Mouse (Mus musculus): ENCODE results near the gene Il2ra. TPM values are rescaled to one million over a fixed set of nuclear protein-coding genes. Genes with fewer than 3 reads are reported as not detected.

Il2ra gene
- polyA plus RNA-seq, 1 experiment = not detected

DNA sequence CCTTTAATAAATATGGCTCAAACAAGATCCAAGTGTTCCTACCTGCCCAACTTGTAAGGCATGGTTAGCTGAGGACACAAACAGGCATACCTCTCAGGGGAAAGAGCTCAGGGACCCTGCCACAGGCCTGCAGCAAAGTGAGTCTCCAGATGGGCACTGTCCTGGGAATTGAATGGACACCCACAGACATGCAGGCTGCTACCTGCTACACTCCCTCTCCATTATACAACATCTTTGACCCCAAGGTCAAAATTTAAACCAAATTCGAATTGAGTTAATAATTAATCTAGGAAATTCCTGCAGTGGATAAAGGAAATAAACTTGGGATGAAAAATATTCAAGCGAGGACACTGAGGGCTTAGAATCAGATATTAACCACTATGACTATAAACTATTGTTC, 53.3 kb downstream of the Il2ra start:
- H3K4me3 ChIP-seq = no peak overlapping the region
- H3K4me2 ChIP-seq (ENCODE audit: low read depth) = no peak overlapping the region
- TF ChIP-seq POLR2AphosphoS2 (IDR thresholded peaks at IDR 0.05; ENCODE audit: insufficient read length, low read depth) (no peak), REST (IDR thresholded peaks at IDR 0.05; ENCODE audit: insufficient read depth, insufficient read length) (no peak), CEBPB (IDR thresholded peaks at IDR 0.05; ENCODE audit: insufficient read depth, poor library complexity, severe bottlenecking) (no peak), SRF (IDR thresholded peaks at IDR 0.05; ENCODE audit: control insufficient read depth, insufficient read length, low read depth) (no peak), MAX (IDR thresholded peaks at IDR 0.05; ENCODE audit: low read depth) (no peak)
- H3K27me3 ChIP-seq (ENCODE audit: control insufficient read depth, insufficient read depth, insufficient read length) = no peaks in the 10 kb centered on the region
- no peak overlapping the region for H3ac ChIP-seq (ENCODE audit: control insufficient read depth, insufficient read length)
- H3K79me2 ChIP-seq (ENCODE audit: control insufficient read depth, insufficient read depth) = no peaks in the 10 kb centered on the region
- no peaks in the 10 kb centered on the region for H3K36me3 ChIP-seq (ENCODE audit: control insufficient read depth, insufficient read depth)

DNA sequence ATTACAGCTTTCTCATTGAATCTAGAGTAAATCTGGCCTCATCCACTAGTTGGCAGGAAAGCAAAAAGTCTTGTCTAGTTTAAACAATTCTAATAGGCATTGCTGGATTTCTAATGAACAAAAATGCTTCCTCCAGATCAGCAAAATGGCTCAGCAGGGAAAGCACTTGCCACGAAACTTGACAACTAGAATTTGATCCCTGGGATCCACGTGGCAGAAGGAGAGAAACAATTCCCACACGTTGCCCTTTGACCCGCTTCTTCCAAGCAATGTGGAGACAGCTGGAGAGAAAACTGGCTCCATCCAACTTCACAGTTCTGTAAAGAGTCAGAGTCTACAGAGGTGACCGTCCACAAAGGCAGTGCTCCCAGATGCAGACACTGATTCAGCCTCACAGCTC, 56.4 kb downstream of the Il2ra start:
- no peaks in the 10 kb centered on the region for H3K27me3 ChIP-seq (ENCODE audit: control insufficient read depth, insufficient read depth, insufficient read length)
- H3K4me3 ChIP-seq = no peak overlapping the region
- H3K79me2 ChIP-seq (ENCODE audit: control insufficient read depth, insufficient read depth) = no peaks in the 10 kb centered on the region
- no peaks in the 10 kb centered on the region for H3K36me3 ChIP-seq (ENCODE audit: control insufficient read depth, insufficient read depth)
- no peak overlapping the region for H3K4me2 ChIP-seq (ENCODE audit: low read depth)
- no peak overlapping the region for H3ac ChIP-seq (ENCODE audit: control insufficient read depth, insufficient read length)
- no peak for TF ChIP-seq POLR2AphosphoS2 (IDR thresholded peaks at IDR 0.05; ENCODE audit: insufficient read length, low read depth)
- TF ChIP-seq USF1 (IDR thresholded peaks at IDR 0.05; ENCODE audit: low read depth) = no peak
- no peak for TF ChIP-seq CEBPB (IDR thresholded peaks at IDR 0.05; ENCODE audit: insufficient read depth, poor library complexity, severe bottlenecking)
- TF ChIP-seq POLR2A (IDR thresholded peaks at IDR 0.05; ENCODE audit: insufficient read length, low read depth) = no peak
- TF ChIP-seq MYOG (IDR thresholded peaks at IDR 0.05; ENCODE audit: control insufficient read depth in 1 of 3, insufficient read depth in 1 of 3, insufficient read length in 2 of 3, low read depth in 2 of 3) = no peak
- no peak for TF ChIP-seq TCF12 (IDR thresholded peaks at IDR 0.05; ENCODE audit: insufficient read depth, poor library complexity, severe bottlenecking)
- TF ChIP-seq MYOD1 (IDR thresholded peaks at IDR 0.05; ENCODE audit: control insufficient read depth in 1 of 3, insufficient read length in 2 of 3, low read depth in 2 of 3) = no peak

DNA sequence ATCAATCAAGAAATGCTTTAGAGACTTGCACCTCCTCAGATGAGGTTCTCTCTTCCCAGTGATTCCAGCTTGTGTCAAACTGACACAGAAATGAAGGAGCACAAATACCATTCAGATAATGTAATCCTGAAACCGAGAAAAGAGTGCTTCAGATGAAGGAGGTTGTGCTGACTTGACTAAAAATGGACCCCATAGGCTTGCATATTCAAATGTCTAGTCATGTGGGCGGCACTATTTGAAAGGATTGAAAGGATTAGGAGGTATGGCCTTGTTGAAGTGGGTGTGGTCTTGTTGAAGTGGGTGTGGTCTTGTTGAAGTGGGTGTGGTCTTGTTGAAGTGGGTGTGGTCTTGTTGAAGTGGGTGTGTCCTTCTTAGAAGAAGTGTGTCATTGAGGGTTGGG, 57.3 kb downstream of the Il2ra start:
- no peaks in the 10 kb centered on the region for H3K27me3 ChIP-seq (ENCODE audit: control insufficient read depth, insufficient read depth, insufficient read length)
- H3K4me2 ChIP-seq (ENCODE audit: low read depth) = no peak overlapping the region
- H3ac ChIP-seq (ENCODE audit: control insufficient read depth, insufficient read length) = no peak overlapping the region
- H3K79me2 ChIP-seq (ENCODE audit: control insufficient read depth, insufficient read depth) = no peaks in the 10 kb centered on the region
- TF ChIP-seq MAX (IDR thresholded peaks at IDR 0.05; ENCODE audit: low read depth) (no peak), USF1 (IDR thresholded peaks at IDR 0.05; ENCODE audit: low read depth) (no peak), SRF (IDR thresholded peaks at IDR 0.05; ENCODE audit: control insufficient read depth, insufficient read length, low read depth) (no peak), REST (IDR thresholded peaks at IDR 0.05; ENCODE audit: insufficient read depth, insufficient read length) (no peak), TCF3 (IDR thresholded peaks at IDR 0.05; ENCODE audit: insufficient read length, low read depth) (no peak), MYOD1 (IDR thresholded peaks at IDR 0.05; ENCODE audit: control insufficient read depth in 1 of 3, insufficient read length in 2 of 3, low read depth in 2 of 3) (no peak), CEBPB (IDR thresholded peaks at IDR 0.05; ENCODE audit: insufficient read depth, poor library complexity, severe bottlenecking) (no peak), E2F4 (IDR thresholded peaks at IDR 0.05; ENCODE audit: insufficient read depth) (no peak), POLR2A (IDR thresholded peaks at IDR 0.05; ENCODE audit: insufficient read length, low read depth) (no peak), MYOG (IDR thresholded peaks at IDR 0.05; ENCODE audit: control insufficient read depth in 1 of 3, insufficient read depth in 1 of 3, insufficient read length in 2 of 3, low read depth in 2 of 3) (no peak), POLR2AphosphoS2 (IDR thresholded peaks at IDR 0.05; ENCODE audit: insufficient read length, low read depth) (no peak), TCF12 (IDR thresholded peaks at IDR 0.05; ENCODE audit: insufficient read depth, poor library complexity, severe bottlenecking) (no peak)
- no peaks in the 10 kb centered on the region for H3K36me3 ChIP-seq (ENCODE audit: control insufficient read depth, insufficient read depth)
- H3K4me3 ChIP-seq = no peak overlapping the region

DNA sequence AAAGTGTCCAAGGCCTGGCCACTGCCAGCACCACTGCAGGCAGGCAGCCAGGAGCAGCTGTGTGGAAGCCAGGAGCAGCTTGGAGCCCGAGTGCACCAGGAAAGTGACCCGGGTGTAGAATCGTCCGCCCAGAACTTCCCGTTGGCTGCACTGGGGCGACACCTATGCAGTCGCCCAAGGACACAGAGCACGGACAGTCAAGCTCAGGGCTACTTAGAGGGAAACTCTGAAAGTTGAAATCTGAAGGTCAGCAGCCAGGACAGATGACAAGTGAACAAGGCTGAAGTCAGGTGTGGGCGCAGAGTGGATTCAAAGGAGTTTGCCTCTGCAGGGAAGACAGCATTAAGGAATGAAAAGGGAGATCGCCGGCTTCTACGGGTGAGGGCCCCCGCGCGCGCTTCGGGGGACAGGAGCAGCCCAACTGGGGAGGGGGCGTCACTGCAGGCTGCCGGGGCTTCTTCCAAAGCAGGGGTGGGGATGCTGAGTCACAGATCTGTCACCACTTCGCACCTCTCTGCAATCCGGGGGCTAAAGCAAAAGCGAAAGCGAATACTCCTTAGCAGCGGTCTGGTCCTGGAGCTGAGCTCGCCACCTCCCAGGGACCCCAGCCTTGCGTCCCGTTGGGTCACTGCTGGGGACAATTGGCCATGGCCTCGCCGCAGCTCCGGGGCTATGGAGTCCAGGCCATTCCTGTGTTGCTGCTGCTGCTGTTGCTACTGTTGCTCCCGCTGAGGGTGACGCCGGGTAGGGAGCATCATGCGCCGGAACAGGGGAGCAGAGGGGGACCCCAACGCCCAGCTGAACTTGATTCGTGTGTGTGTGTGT, 62.8 kb downstream of the Il2ra start, which contains the start of gene Il15ra:
Gene Il15ra, plus strand, starts transcription at position 90 of the 825 bp plus-strand sequence.
- peak within 1 kb of the TSS; percentile 41 for H3K4me3 ChIP-seq
- no peaks in the 10 kb centered on the region for H3K27me3 ChIP-seq (ENCODE audit: control insufficient read depth, insufficient read depth, insufficient read length)
- H3K4me2 ChIP-seq (ENCODE audit: low read depth) = peak within 1 kb of the TSS; percentile 97
- TF ChIP-seq CEBPB (IDR thresholded peaks at IDR 0.05; ENCODE audit: insufficient read depth, poor library complexity, severe bottlenecking) (no peak), SRF (IDR thresholded peaks at IDR 0.05; ENCODE audit: control insufficient read depth, insufficient read length, low read depth) (no peak), REST (IDR thresholded peaks at IDR 0.05; ENCODE audit: insufficient read depth, insufficient read length) (no peak), USF1 (IDR thresholded peaks at IDR 0.05; ENCODE audit: low read depth) (no peak), MYOD1 (IDR thresholded peaks at IDR 0.05; ENCODE audit: control insufficient read depth in 1 of 3, insufficient read length in 2 of 3, low read depth in 2 of 3) (no peak), E2F4 (IDR thresholded peaks at IDR 0.05; ENCODE audit: insufficient read depth) (no peak), TCF3 (IDR thresholded peaks at IDR 0.05; ENCODE audit: insufficient read length, low read depth) (no peak), TCF12 (IDR thresholded peaks at IDR 0.05; ENCODE audit: insufficient read depth, poor library complexity, severe bottlenecking) (no peak), POLR2A (IDR thresholded peaks at IDR 0.05; ENCODE audit: insufficient read length, low read depth) (no peak), MAX (IDR thresholded peaks at IDR 0.05; ENCODE audit: low read depth) (no peak), POLR2AphosphoS2 (IDR thresholded peaks at IDR 0.05; ENCODE audit: insufficient read length, low read depth) (no peak), MYOG (IDR thresholded peaks at IDR 0.05; ENCODE audit: control insufficient read depth in 1 of 3, insufficient read depth in 1 of 3, insufficient read length in 2 of 3, low read depth in 2 of 3) (no peak)
- no peaks in the 10 kb centered on the region for H3K79me2 ChIP-seq (ENCODE audit: control insufficient read depth, insufficient read depth)
- H3K36me3 ChIP-seq (ENCODE audit: control insufficient read depth, insufficient read depth) = no peaks in the 10 kb centered on the region
- H3ac ChIP-seq (ENCODE audit: control insufficient read depth, insufficient read length) = peak within 1 kb of the TSS; percentile 9
